Mouse (Mus musculus) heart, postnatal 10 days (tissue): ENCODE data around the gene Nfib. TPM values are rescaled to one million over a fixed set of nuclear protein-coding genes. Genes with fewer than 3 reads are reported as not detected.

Experiments
- DNase-seq, 2 experiments: peaks; one replicate each; pipeline ENCODE4 v3.0.0; 2021
- intact Hi-C: fragments of 180-260 bp; cut with DNase I; formaldehyde crosslinking; loops from one replicate; pipeline ENCODE4 v1.15.1; 2025
- total RNA-seq, 2 experiments: library from RNA; stranded (reverse); gene quantifications; 2 replicates each; pipeline ENCODE4 v1.2.3; 2021

Gene Nfib
- total RNA-seq, 2 experiments from 2014 or later = 177 to 181 TPM

DNA sequence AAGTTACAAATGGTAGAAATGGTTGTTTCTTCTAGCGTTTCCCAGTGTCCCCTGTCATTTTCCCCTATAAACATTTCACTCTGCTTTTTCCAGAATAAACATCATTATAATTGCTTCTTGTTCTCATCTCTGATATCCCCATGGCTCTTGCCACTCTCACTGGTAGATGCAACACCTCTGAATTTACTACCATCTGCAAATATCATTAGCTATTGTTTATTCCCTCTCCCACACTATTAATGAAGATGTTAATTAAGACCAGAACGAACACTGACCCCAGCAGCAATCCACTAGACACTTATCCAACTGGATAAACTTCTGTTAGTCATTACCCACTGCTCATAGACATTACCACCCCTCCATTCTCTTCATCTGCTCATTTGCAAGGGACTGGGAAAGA lies 176.6 kb downstream of the Nfib start:
- DNase-seq = no peak

DNA sequence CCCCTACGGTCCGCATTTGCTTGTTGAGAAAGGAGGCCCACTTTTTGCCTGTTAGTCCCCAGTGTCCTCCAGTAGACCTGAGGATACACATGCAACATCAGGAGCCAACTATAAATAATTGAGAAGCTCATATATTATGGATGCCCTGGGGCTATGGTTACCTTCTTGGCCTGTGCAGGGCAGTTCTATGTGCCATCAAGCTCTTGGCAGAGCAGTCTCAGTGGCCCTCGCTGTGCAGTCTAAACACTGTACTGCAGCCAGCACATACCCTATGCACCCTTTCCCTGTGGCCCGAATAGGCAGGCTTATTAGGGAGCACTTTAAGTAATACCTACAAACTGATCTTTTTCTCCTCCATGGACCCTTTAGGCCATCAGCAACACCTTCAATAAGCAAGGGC lies 185.6 kb downstream of the Nfib start:
- no peak for DNase-seq
- intact Hi-C loops = no loop called here

More for the DNA sequence above, 176.6 kb downstream of the Nfib start:
- intact Hi-C loops = no loop called here

DNA sequence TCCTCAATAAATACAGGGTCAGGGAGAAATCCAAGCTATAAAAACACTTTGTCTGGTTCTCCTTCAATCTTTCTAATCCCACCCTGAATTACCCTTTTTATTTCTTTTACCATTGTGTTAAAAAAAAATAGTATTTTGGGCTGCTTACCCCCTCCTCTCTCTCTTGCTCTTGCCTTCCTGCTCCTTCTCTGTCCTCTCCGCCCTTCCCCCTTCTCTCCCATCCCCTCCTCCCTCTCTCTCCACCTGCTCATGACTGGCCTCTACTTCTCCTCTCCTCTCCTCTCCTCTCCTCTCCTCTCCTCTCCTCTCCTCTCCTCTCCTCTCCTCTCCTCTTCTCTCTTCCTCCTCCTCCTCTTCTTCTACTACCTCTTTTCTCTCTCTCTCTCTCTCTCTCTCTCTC lies 187.4 kb downstream of the Nfib start:
- intact Hi-C loops = no loop called here

DNA sequence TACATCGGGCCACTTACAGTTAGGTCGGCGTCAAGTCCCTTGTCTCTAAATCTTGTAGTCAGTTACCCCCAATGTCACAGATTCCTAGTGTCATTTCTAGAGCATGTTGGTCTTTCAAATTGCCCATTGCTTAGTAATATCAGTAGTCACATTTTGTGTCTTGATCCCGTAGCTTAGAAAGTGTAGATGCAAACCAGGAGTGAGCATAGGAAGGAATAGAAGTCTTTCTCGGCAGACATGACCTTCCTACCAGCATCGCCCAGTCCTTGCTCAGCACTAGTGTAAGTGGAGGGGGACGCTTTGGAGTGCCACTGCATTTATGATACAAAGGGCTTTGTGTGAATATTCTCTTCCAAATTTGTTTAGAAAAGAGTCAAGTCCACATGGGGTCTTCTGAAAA lies 188.2 kb downstream of the Nfib start:
- intact Hi-C loops = no loop called here
- no peak for DNase-seq

More for the DNA sequence above, 187.4 kb downstream of the Nfib start:
- no peak for DNase-seq

DNA sequence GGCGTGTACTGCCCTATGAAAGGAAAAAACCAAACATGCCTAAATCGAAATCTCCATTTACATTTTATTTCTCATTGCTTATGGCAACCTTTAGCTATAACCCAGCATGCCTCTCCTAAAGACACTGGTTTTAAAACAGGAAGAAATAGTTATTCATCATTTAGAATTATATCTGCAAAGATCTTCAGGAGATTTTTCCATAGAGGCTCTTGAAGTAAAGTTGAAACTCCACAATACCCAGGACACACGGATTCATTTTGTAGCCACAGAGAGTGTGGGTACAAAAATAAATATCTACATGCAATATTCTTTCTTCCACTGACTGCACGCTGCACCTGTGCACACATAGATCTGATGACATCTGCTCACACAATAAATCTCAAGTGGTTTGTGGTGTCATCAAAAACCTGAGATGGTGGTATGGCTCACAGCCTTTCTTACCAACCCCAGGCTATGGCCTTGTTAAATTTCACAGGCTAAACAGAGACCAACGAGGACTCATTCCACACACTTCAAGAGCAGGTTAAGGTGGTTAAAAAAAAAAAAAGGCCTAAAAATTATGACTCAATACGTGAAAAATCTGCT lies 189.2 kb downstream of the Nfib start:
- intact Hi-C loops = no loop called here
- no peak for DNase-seq

DNA sequence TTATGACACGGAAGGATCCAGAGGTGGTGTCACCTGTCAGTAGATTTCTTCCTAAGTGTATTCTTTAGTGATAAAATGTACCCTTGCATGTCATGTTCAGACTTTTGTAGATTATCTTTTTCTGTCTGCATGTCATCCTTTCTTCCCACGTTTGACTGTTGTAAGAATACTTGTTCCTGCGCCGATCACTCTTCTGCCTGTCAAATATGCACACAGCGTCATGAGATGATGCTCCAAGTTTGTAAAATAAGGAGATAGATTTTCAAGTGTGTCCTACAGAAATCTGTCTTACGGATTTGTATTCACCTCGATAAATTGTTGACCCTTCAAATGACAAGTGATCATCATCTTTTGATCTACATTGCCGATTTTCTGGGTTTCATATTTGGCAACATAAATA lies 190.6 kb downstream of the Nfib start:
- intact Hi-C loops = no loop called here
- no peak for DNase-seq

DNA sequence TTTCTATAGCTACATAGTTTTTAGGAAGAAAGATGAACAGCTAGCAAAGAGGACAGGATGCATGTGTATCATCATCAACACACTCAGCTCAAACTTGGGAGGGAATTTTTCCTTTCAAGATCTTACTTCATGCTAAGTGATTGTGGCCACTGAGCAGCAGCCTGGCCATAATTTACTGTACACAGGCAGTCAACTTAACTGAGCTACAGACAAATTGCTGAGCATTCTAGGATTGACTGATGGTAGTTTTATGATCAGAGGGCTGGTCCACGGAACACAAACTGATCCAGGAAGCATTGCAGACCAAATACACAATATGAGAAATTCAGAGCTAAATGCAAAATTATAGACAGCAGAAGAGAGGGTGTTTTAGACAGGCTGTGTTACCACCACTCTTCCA lies 191.2 kb downstream of the Nfib start:
- intact Hi-C loops = no loop called here
- no peak for DNase-seq

DNA sequence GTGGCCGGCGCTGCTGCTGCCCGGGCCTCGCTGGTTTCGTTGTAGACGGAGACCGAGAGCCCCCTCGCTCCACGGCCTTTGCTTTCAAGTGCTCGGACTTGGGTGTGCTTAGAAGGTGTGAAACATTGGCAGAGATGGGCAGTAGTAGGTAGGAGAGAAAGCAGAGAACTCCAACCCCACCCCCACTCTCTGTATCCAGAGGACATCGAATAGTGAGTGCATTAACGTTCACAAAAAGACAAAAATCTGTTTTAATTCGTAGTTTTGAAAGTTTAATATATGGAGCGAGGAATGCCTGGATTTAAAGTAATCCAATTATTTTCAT lies 192.2 kb downstream of the Nfib start:
- intact Hi-C loops = no loop called here
- DNase-seq = no peak

DNA sequence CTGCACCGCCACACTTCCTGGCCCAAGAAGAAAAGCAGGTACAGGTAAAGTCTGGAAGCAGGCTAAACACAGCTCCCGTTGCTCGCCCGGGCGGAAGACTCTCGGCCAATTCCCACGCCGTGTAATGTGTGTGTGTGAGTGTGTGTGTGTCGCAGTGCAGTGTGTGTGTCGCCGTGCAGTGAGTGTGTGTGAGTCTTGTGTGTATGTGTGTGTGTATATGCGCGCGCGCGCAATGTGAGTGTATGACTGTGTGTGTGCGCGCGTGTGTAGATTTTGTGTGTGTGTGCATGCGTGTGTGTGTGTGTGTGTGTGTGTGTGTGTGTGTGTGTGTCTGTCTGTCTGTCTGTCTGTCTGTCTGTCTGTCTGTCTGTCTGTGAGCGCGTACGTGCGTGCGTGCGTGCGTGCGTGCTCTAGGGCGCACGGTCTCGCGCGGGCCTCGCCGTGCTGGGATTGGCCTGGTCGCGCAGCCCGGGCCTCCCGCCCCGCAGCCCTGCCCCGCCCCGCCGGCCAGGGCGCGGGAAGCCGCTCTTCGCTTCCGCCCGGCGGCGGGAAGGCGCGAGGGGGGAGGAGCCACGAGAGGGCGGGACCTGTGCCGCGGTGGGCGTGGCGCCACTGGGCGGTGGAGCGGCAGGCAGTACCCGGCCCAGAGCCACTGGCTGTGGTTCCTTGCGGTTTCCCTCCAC lies 192.7 kb downstream of the Nfib start:
- DNase-seq = peak; percentile 98 to 99
- intact Hi-C loops = no loop called here

DNA sequence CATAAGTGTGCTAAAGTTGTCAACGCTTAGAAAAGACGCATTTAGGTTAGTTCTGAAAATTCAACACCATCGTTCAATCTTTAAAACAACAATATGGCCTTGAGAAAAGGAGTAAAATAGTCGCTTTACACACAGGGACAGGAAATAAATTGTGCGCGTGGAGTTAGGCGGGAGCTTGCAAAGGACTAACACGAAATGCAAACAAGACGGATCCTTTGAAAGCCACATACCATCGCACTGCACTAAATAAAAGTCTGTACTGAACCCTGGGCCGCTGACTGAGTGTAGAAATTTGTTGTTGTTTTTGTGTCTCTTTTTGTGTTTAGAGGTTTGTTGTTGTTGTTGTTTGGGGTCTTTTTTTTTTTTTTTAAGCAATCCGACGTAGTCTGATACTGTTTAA lies 193.2 kb downstream of the Nfib start:
- intact Hi-C loops = no loop called here
- peak; percentile 37 to 55 for DNase-seq

DNA sequence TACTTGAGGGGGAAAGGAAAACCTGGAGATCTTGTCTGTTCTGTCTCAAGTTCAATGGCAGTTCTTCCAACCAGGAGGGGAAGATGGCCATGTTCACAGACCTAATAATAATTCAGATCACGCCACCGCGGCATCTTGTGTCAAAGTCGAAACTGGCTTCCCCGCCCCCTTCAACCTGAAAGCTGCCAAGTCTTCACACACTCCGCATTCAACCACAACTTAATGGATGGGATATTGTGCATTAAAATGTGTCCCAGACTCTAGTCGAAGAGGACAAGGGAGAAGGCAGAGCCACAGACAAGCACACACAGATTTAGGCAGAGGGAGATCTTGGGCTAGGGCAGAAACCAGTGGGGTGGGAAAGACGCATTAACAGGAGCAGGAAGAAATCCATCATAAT lies 194.0 kb downstream of the Nfib start:
- DNase-seq = peak; percentile 78 to 83
- intact Hi-C loops = no loop called here

DNA sequence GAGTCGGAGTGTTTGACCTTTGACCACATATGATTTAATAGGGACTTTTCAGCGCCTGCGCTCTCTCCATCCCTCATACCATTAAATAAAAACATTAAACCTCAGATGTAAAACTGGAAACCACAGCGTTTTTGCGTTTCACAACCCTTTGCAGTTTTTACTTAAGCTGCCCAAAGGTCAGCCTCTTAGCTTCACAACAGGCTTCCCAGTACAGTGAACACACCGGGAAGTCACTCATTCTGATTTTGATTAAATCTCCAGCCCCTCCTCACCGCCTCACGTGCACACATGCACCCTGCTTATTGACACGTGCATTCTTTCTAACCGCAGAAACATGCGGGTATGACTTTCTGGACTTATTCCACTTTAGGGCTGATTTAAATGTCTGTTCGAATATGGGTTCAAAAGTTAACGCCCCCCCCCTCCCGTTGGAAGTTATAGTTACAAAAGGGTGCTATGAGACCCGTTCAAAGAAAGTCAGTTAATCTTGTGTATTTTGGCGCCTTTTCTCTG lies 194.5 kb downstream of the Nfib start:
- intact Hi-C loops = no loop called here
- DNase-seq = peak; percentile 53 to 57

DNA sequence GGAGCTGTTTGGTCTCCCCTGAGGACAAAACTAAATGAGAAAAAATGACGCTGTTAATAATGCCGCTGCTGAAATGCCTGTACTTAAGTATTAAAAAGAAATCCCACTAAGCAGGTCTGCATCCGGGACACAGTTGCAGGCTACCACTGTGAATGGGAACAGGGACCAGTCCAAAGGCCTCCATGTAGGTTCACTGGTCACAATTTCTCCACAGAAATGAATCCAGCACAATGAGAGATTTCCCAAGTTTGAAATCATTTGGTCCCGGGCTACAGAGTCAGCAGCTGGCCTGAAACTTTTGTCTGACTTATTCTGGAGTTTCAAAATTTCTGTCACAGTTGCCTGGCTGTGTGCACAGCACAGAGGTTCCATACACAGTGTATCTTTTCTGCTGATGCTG lies 195.8 kb downstream of the Nfib start:
- DNase-seq = peak; percentile 50 to 55
- intact Hi-C loops = loop anchor here (1.0 to 10.0 kb wide), 5 partner anchors 29 to 945 kb away; no protein-coding TSS in a partner anchor

DNA sequence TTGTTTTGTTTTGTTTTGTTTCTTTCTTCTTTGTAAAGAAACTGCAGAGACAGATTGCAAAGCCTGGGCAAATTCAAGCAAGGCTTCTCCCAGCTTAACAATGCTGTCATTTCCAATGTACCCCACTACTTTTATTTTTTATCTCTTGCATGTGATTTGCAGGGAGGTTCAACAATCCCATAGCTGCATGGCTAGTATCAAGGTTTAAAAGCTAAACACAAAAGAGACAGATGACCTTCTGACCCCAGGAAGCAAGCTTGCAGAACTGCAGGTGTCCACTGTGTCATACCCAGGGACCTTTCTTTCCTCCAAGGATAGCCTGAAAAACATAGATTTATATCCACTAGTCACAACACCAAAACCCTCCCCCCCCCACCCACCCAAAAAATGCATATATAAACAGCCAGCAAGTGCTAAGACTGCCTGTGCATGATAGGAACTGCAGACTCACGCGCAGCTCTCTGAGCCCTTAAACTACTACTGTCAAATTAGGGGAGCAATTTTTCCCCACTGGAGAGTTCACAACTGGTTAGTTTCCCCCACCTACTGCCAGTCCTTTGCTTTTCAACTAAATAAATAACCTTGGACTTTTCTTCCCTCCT lies 196.3 kb downstream of the Nfib start:
- DNase-seq = peak in 1 of 2 experiments; percentile 38
- intact Hi-C loops = loop anchor here (1.0 to 10.0 kb wide), 5 partner anchors 29 to 944 kb away; no protein-coding TSS in a partner anchor

DNA sequence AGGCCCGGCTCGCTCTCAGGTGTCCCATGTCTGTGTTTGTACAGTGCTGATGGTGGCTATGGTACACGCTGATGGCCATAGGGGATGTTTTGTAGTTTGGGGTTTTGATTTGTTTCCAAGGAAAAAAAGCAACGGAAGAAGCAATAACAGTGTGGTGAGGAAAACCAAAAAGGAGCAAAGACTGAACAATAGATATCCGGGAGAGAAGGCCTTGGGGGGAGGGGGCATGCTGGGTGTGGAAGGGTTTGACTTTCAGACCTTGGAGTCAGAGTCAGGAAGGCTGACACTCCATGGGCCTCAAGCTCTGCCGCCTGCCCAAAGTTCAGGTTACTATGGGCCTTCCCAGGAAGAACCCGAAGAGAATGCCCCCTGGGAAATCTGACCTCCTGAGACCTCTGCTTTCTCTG lies 197.3 kb downstream of the Nfib start:
- peak; percentile 62 to 67 for DNase-seq
- intact Hi-C loops = loop anchor here (5.0 to 10.0 kb wide), 4 partner anchors 146 to 943 kb away; no protein-coding TSS in a partner anchor

DNA sequence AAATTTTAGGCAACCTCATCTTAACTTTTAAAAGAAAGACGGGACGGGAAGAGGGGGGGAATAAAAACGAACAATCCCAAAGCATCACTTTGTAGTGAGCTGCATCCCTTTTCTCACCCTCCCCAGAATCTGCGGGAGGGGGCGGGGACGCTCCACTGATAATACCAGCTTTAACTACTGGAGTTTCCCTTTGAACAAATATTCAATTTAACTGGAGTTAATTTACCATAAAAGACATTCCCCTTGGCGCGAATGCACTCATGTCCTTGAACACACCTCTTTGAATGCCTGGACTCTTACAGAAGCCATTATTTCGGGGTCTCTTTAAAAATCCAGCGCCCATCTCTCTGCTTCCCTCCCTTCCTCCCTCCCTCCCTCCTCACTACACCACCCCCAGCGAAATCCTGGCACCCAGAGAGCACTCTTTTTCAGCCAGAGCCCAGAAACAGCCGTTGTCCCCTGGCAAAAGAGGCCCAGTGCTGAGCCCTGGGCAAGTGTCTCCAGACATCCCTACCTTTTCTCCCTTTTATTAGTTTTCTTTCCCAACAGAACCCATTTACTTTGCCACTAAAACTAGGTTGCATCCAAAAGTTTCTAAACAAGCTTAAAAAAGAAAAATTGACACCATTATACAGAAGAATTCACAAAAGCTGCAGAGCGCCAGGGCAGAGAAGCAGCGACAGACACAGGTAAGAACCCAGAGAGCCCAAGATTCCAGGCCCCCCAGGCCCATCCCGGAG lies 197.8 kb downstream of the Nfib start:
- DNase-seq = peak; percentile 74 to 78
- intact Hi-C loops = loop anchor here (2.0 to 10.0 kb wide), 5 partner anchors 81 to 943 kb away; no protein-coding TSS in a partner anchor

DNA sequence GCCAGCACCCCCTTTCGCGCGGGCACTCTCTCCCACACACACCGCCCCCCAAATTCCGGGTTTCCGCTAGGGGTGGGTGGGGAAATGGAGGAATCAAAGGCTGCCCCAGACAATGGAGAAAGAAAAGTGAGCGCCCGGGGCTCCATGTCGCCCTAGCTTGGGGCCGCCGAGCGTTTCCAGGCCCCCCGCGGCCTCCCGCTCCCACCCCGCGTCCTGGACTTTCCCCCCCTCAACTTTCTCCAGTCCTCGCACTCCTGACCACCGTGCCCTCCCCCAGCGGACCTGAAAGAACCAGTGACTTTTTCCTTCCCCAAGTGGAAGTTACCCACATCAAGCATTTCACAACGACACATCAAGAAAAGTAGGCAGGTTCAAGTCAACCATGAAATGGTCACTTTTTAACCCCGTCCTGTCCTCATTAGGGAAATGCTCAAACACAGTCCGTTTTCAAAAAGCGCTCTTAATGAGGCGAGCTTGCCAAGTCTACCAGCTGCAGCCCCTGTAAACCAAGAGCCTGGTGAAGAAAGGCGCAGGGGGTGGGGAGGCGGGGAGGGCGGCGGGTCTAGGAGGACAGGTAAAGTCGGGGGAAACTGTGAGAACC lies 198.7 kb downstream of the Nfib start:
- DNase-seq = peak; percentile 78 to 79
- intact Hi-C loops = loop anchor here (2.0 to 10.0 kb wide), 5 partner anchors 82 to 942 kb away; no protein-coding TSS in a partner anchor

DNA sequence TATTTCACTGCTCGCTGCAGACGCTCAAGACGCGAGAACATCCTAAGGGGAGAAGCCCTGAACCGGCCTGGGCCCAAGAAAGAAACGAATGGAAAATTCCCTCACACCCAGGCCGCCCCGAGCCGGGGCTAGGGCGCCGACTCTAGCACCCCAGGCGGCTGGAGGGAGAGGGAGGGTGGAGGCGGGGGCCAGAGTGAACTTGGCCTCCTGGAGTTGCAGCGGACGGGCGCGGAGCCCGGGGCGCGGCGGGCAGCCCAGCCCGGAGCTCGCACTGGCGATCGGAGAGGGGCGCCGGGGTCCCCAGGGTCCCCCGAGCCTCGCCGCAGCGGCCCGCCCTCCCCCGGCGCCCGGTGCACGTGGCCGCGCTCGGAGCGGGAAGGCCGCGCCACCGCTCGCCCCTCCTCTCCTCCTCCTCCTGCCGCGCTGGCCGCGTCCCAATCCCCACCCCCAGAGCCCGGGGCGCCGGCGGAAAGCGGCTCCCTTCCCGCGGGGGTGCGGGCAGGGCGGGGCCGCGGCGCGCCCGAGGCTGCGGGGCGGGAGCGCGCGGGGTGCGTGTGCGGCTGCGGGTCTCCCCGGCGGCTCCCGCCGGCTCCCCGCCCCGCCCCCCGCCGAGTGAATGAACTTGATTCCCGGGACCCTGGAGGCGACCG lies 199.3 kb downstream of the Nfib start:
- intact Hi-C loops = loop anchor here (2.0 to 10.0 kb wide), 5 partner anchors 83 to 941 kb away; no protein-coding TSS in a partner anchor
- DNase-seq = peak; percentile 94 to 95

DNA sequence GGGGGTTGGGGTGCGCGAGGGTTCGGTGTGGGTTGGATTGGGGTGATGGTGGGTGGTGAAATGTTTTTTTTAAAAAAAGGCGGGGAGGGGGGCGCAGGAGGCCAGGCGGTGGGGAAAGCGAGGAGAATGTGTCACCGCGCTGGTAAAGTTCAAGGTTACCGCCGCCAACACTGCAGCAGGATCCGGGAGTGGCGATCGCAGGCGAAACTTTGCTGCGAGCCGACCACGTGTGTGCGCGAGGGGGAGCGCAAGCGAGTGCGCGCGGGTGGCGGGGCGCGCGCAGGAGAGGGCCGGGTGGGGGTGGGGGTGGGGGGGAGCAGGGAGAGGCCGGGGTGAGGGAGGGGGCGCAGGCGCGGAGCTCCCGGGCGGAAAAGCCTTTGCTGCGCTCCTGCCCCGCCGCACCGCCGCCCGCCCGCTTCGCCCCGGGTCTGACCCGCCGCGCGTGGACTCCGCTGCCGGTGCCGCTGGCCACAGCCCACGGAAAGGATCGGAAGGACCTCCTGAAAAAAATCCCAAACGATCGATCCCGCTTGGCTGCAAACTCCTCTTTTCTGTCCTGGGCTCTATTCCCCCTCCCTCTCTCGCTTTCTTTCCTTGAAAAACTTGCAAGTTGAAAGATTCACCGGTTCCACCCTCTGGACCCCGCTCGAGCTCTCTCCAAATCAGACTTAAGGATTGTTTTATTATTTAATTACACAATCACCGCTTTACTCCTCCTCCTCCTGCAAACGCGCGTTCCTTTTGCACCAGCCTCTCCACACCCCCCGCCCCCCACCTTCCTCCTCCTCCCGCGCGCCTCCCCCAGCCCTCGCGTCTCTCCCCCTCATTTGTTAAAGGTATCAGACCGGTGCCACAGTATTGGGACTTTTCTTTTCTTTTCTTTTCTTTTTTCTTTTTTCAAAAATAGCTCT lies 200.2 kb downstream of the Nfib start:
- intact Hi-C loops = loop anchor here (2.0 to 10.0 kb wide), 6 partner anchors 63 to 941 kb away; no protein-coding TSS in a partner anchor

More for the DNA sequence above, 200.2 kb downstream of the Nfib start:
- peak; percentile 84 to 85 for DNase-seq
